Mouse (Mus musculus) gastrocnemius, adult 18-20 months (tissue): Measurements from ENCODE around the gene Rnasel. TPM values are rescaled to one million over a fixed set of nuclear protein-coding genes. Genes with fewer than 3 reads are reported as not detected.
"Not testable (repeated sequence)": the region's sequence is repeated elsewhere in the genome, so short reads cannot be mapped to it uniquely, and the experiment has no call there.

ENCODE experiments used
- DNase-seq: peaks from one replicate; pipeline ENCODE4 v3.0.0; 2021; ENCODE audit warnings: low spot score
- total RNA-seq, 2 experiments: library from RNA; stranded (reverse); gene quantifications; 2 replicates each; pipeline ENCODE4 v1.2.3; 2021

Rnasel gene
- total RNA-seq, 2 experiments from 2014 or later: 0.87 to 1.5 TPM

- DNase-seq: no peak
Observed at GRCm38 (mm10) chr1:153768465-153768864, 19.2 kb downstream of the Rnasel start.

- not testable (repeated sequence) for DNase-seq
Observed at GRCm38 (mm10) chr1:153769571-153769970, 20.3 kb downstream of the Rnasel start.

GRCm38 (mm10) chr1:153769998-153770775, 21.0 kb downstream of the Rnasel start:
- no peak for DNase-seq

- no peak for DNase-seq
Observed at GRCm38 (mm10) chr1:153770776-153771167, 21.5 kb downstream of the Rnasel start.

- no peak for DNase-seq
Observed at GRCm38 (mm10) chr1:153775174-153775573, 25.9 kb downstream of the Rnasel start.

- no peak for DNase-seq
Observed at GRCm38 (mm10) chr1:153776257-153776656, 27.0 kb downstream of the Rnasel start.

GRCm38 (mm10) chr1:153778205-153778604, 29.0 kb downstream of the Rnasel start:
- DNase-seq: no peak

- DNase-seq: no peak
Observed at GRCm38 (mm10) chr1:153783339-153783738, 34.1 kb downstream of the Rnasel start.

- DNase-seq: no peak
Observed at GRCm38 (mm10) chr1:153785608-153786007, 36.4 kb downstream of the Rnasel start.

GRCm38 (mm10) chr1:153790708-153791107, 41.5 kb downstream of the Rnasel start:
- DNase-seq: no peak

GRCm38 (mm10) chr1:153794241-153794640, 45.0 kb downstream of the Rnasel start:
- DNase-seq: no peak

- DNase-seq: peak; percentile 15
Observed at GRCm38 (mm10) chr1:153802691-153803090, 53.5 kb downstream of the Rnasel start.

- no peak for DNase-seq
Observed at GRCm38 (mm10) chr1:153803530-153803929, 54.3 kb downstream of the Rnasel start.

GRCm38 (mm10) chr1:153807390-153807993, 58.3 kb downstream of the Rnasel start:
- peak; percentile 61 for DNase-seq

Other genes starting within 250 kb of the Rnasel start
- 1 to 10 TPM; 2.2 to 2.4 TPM for gene Npl, start 199.4 kb upstream of the Rnasel start, total RNA-seq
- gene Rgs8, start 96.4 kb upstream of the Rnasel start, total RNA-seq: not detected
- under 1 TPM; 0.81 to 0.87 TPM for gene Rgs16, start 9.1 kb upstream of the Rnasel start, total RNA-seq
- under 1 TPM; 0.09 to 0.11 TPM for gene Rgsl1, start 94.7 kb downstream of the Rnasel start, total RNA-seq
- gene Teddm1b, start 124.9 kb downstream of the Rnasel start, total RNA-seq: not detected
- not detected for gene Teddm1a, start 142.3 kb downstream of the Rnasel start, total RNA-seq
- 100 to 1,000 TPM; 295 to 614 TPM for gene Glul, start 150.5 kb downstream of the Rnasel start, total RNA-seq
- 1 to 10 TPM; 1.5 to 2.5 TPM for gene Teddm2, start 150.8 kb downstream of the Rnasel start, total RNA-seq